Mouse (Mus musculus): ENCODE measurements around the gene Aars2.

DNA sequence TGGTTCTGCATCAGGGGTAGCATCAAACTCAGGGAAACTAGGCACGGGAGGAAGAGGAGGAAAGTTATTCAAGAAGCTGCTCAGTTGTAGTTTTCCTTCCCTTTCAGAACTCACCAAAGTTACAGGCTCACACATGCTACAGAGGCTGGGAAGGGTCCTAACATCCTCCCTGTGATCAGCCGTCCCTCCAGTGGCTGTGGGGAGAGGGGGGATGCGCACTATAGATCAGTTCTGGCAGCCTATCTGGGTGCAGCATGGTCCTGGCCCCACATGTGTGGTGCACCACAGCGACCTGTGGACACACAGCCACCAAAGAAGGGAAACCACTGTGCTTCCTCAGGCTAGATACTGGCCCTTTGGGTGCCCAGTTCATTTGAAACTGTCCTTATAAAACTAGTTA is 48.1 kb upstream of the Aars2 start:
- no peak for TF ChIP-seq EP300 (IDR thresholded peaks at IDR 0.05; ENCODE audit: low read depth)
- no peak for TF ChIP-seq CTCF (IDR thresholded peaks at IDR 0.05; ENCODE audit: low read depth)
